Mouse (Mus musculus) hindlimb bud, embryonic 11.5 days (tissue): ENCODE results near the gene Tspan4.

ENCODE experiments used
- DNase-seq: peaks from one replicate; pipeline ENCODE4 v3.0.0-alpha.2; 2012; ENCODE audit warnings: low read depth, low spot score; ENCODE audit errors: extremely low spot score

Tspan4 gene

GRCm38 (mm10) chr7:141541681-141542080, 66.6 kb downstream of the Tspan4 start:
- no peak for DNase-seq

GRCm38 (mm10) chr7:141542588-141542987, 67.5 kb downstream of the Tspan4 start:
- no peak for DNase-seq
